Mouse (Mus musculus): ENCODE measurements around the gene Aven. TPM values are rescaled to one million over a fixed set of nuclear protein-coding genes. Genes with fewer than 3 reads are reported as not detected.
"Not testable (repeated sequence)": the region's sequence is repeated elsewhere in the genome, so short reads cannot be mapped to it uniquely, and the experiment has no call there.

Gene Aven
- polyA plus RNA-seq (2016; fragmentation: Nextera tagmentation; extraction: Ambion mirVana): 6.5 and 7.9 TPM in 2 replicates

- under 1% methylated on average over 51 of the region's 87 CpGs for WGBS
- Histone ChIP-seq H3K4me2 (replicated peaks) (peak within 1 kb of the TSS; percentile 70), H3K4me3 (peak within 1 kb of the TSS; percentile 72), H3K9me3 (replicated peaks) (no peaks in the 10 kb centered on the region), H3K4me1 (peaks cover 8% of the 10 kb centered on the region), H3K36me3 (no peaks in the 10 kb centered on the region), H3K27ac (peak within 1 kb of the TSS; percentile 96), H3K9ac (peak within 1 kb of the TSS; percentile 96), H3K27me3 (no peaks in the 10 kb centered on the region)
- ATAC-seq (ENCODE audit: low FRiP score): peak; percentile 97
Observed at GRCm38 (mm10) chr2:112492856-112493538, at the start of gene Aven. Gene Aven, plus strand, starts transcription at chr2:112492964.

GRCm38 (mm10) chr2:112443491-112443890, 49.3 kb upstream of the Aven start:
- Histone ChIP-seq H3K4me3 (no peak overlapping the region), H3K36me3 (no peaks in the 10 kb centered on the region), H3K27me3 (no peaks in the 10 kb centered on the region), H3K27ac (no peak overlapping the region), H3K4me2 (replicated peaks) (no peak overlapping the region), H3K9me3 (replicated peaks) (no peaks in the 10 kb centered on the region), H3K9ac (no peak overlapping the region), H3K4me1 (no peaks in the 10 kb centered on the region)
- no peak for ATAC-seq (ENCODE audit: low FRiP score)
- 74% methylated on average over 2 of the region's 2 CpGs for WGBS

- no peak for ATAC-seq (ENCODE audit: low FRiP score)
- no peaks in the 10 kb centered on the region for H3K27me3 ChIP-seq
- H3K9ac ChIP-seq: no peak overlapping the region
- H3K9me3 ChIP-seq (replicated peaks): no peaks in the 10 kb centered on the region
- no peaks in the 10 kb centered on the region for H3K4me1 ChIP-seq
- H3K36me3 ChIP-seq: no peaks in the 10 kb centered on the region
- no peak overlapping the region for H3K27ac ChIP-seq
- no peak overlapping the region for H3K4me3 ChIP-seq
- H3K4me2 ChIP-seq (replicated peaks): no peak overlapping the region
Observed at GRCm38 (mm10) chr2:112445511-112445910, 47.3 kb upstream of the Aven start.

- H3K36me3 ChIP-seq; H3K4me3 ChIP-seq; H3K9ac ChIP-seq; H3K27ac ChIP-seq; H3K4me1 ChIP-seq; ATAC-seq (ENCODE audit: low FRiP score); H3K4me2 ChIP-seq (replicated peaks); H3K9me3 ChIP-seq (replicated peaks); H3K27me3 ChIP-seq: not testable (repeated sequence)
- WGBS: 77% methylated on average over 4 of the region's 4 CpGs
Observed at GRCm38 (mm10) chr2:112448046-112448445, 44.7 kb upstream of the Aven start.

- H3K4me2 ChIP-seq (replicated peaks): no peak overlapping the region
- H3K36me3 ChIP-seq: no peaks in the 10 kb centered on the region
- no peak for ATAC-seq (ENCODE audit: low FRiP score)
- no peaks in the 10 kb centered on the region for H3K4me1 ChIP-seq
- no peak overlapping the region for H3K27ac ChIP-seq
- H3K9me3 ChIP-seq (replicated peaks): no peaks in the 10 kb centered on the region
- H3K9ac ChIP-seq: no peak overlapping the region
- H3K4me3 ChIP-seq: no peak overlapping the region
- H3K27me3 ChIP-seq: no peaks in the 10 kb centered on the region
Observed at GRCm38 (mm10) chr2:112448510-112449059, 44.2 kb upstream of the Aven start.

DNA sequence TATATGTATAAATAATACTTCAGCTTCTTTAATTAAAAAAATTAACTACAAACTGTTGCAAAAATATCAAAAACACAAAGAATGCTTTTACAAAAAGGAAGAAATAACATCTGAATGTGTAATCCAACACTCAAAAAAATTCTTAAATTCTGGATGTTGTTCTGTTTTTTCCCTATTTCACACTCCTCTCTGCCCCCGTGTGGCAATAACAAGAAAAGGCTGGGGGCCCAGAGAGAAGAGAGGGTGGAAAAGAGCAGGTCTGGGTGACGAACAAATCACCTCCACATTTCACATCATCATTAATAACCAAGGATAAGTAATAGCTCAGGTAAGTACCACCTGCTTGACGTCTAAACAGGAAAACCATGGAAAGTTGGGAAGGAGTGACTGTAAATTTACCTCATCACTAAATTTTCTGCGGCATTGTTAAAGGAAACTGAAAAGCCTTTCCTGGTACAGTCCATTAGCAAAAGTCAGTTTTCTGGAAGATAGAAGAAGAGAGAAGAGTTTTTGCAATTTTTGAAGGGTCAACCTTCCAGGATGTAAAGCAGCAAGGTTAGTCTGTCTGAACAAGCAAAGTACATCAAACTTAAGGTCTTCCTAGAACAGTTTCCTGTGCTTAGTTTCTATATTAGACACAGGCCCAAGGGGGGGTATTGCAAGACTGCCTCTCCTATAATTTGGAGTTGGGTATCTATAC, 43.0 kb upstream of the Aven start:
- H3K27me3 ChIP-seq: no peaks in the 10 kb centered on the region
- no peaks in the 10 kb centered on the region for H3K36me3 ChIP-seq
- no peak overlapping the region for H3K4me3 ChIP-seq
- H3K4me2 ChIP-seq (replicated peaks): no peak overlapping the region
- H3K4me1 ChIP-seq: 0 out of 2 replicates have a peak, but pooled peaks cover 3% of the 10 kb centered on the region
- H3K9ac ChIP-seq: no peak overlapping the region
- no peaks in the 10 kb centered on the region for H3K9me3 ChIP-seq (replicated peaks)
- WGBS: 37% methylated on average over 4 of the region's 4 CpGs
- no peak overlapping the region for H3K27ac ChIP-seq
- ATAC-seq (ENCODE audit: low FRiP score): no peak

DNA sequence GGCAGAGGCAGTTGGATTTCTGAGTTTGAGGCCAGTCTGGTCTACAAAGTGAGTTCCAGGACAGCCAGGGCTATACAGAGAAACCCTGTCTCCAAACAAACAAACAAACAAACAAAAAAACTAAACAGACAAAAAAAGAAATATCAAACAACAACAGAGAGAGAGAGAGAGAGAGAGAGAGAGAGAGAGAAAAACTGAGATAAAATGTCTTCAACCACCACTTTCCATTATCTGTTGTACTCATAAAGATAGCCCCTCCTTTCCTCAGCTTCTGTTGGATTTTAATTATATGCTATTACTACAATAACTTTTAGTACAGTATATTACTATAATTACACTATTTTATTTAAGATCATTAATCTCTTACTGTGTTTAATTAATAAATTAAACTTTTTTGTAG, 40.3 kb upstream of the Aven start:
- not testable (repeated sequence) for H3K4me3 ChIP-seq; H3K36me3 ChIP-seq; H3K9me3 ChIP-seq (replicated peaks); H3K27ac ChIP-seq; H3K27me3 ChIP-seq; H3K9ac ChIP-seq; H3K4me2 ChIP-seq (replicated peaks); ATAC-seq (ENCODE audit: low FRiP score)
- peaks cover 12% of the 10 kb centered on the region for H3K4me1 ChIP-seq

DNA sequence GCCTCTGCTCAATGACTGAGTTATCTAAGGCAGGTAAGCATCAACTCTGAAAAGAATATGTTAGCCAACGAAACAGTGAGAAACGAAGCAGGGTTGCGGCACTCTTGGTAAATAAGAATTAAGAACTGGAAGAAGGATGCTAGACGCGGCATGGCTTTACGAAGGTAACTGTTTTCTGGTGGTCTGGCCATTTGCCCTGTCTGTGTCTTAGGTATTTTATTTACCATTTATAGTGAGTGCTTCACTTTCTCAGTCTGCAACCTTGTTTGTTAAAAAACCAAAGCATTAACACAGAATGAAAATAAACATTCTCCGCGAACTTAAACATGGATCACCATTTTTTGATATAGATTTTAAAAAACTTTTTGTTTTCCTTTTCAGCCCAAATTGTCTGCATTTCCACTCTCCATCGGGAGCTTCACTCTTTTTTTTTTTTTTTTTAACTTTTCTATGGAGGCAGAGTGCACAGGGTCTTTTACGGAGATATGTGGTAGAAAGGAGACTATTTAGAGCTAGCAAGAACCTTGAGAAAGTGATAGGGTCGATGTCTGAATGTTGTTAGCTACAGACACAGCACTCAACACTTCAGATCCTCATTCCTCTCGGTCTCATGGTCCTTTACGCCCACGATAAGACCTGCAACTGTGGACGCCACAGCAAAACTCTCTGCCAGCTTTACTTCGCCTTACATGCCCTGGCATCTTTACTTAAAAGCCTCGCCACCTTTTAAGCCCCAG, 38.5 kb upstream of the Aven start:
- Histone ChIP-seq H3K9ac (peak overlapping the region; percentile 88), H3K36me3 (no peaks in the 10 kb centered on the region), H3K9me3 (replicated peaks) (no peaks in the 10 kb centered on the region), H3K27ac (peak overlapping the region; percentile 80), H3K4me2 (replicated peaks) (peak overlapping the region; percentile 80), H3K4me3 (peak overlapping the region; percentile 84), H3K27me3 (no peaks in the 10 kb centered on the region), H3K4me1 (peaks cover 12% of the 10 kb centered on the region)
- 32% methylated on average over 17 of the region's 17 CpGs for WGBS
- peak; percentile 69 for ATAC-seq (ENCODE audit: low FRiP score)

- ATAC-seq (ENCODE audit: low FRiP score): peak; percentile 97
- Histone ChIP-seq H3K36me3 (peaks cover 2% of the 10 kb centered on the region), H3K4me1 (peaks cover 12% of the 10 kb centered on the region), H3K27ac (peak within 1 kb of the TSS; percentile 80), H3K27me3 (no peaks in the 10 kb centered on the region), H3K9ac (peak within 1 kb of the TSS; percentile 88), H3K4me2 (replicated peaks) (peak within 1 kb of the TSS; percentile 80), H3K4me3 (peak within 1 kb of the TSS; percentile 84), H3K9me3 (replicated peaks) (no peaks in the 10 kb centered on the region)
- WGBS: under 1% methylated on average over 49 of the region's 49 CpGs
Observed at GRCm38 (mm10) chr2:112454862-112455564, 37.8 kb upstream of the Aven start, which contains the start of gene Emc7. Gene Emc7, plus strand, starts transcription at chr2:112454997.

GRCm38 (mm10) chr2:112460557-112460956, 32.2 kb upstream of the Aven start:
- Histone ChIP-seq H3K9me3 (replicated peaks) (no peaks in the 10 kb centered on the region), H3K4me1 (peaks cover 8% of the 10 kb centered on the region), H3K36me3 (peaks cover 24% of the 10 kb centered on the region), H3K27ac (no peak overlapping the region), H3K4me3 (no peak overlapping the region), H3K27me3 (no peaks in the 10 kb centered on the region), H3K9ac (no peak overlapping the region), H3K4me2 (replicated peaks) (no peak overlapping the region)
- ATAC-seq (ENCODE audit: low FRiP score): no peak
- 92% methylated on average over 3 of the region's 3 CpGs for WGBS

- Histone ChIP-seq H3K36me3 (peaks cover 42% of the 10 kb centered on the region), H3K27ac (no peak overlapping the region), H3K27me3 (no peaks in the 10 kb centered on the region), H3K4me3 (no peak overlapping the region), H3K4me1 (no peaks in the 10 kb centered on the region), H3K9ac (no peak overlapping the region), H3K4me2 (replicated peaks) (no peak overlapping the region), H3K9me3 (replicated peaks) (no peaks in the 10 kb centered on the region)
- ATAC-seq (ENCODE audit: low FRiP score): no peak
Observed at GRCm38 (mm10) chr2:112469542-112469941, 23.2 kb upstream of the Aven start.

DNA sequence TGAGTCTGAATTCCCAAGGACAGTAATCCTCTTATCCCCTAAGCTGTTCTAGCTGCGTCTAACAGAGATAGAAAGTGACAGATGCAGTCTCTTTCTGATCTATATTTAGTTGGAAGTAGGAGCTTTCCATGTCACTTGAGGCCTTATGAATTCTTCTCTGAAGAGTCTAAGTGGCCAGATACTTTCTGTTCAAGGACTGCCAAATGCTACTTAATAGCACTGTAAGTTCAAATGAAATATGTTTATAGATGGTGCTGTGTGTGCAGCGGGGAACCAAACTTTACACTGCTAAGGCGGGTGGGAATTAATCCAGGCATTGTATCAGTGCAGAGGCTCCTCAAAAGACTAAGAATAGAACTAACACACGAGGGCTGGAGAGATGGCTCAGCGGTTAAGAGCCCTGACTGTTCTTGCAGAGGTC, 21.8 kb upstream of the Aven start:
- Histone ChIP-seq H3K36me3 (peaks cover 37% of the 10 kb centered on the region), H3K27me3 (no peaks in the 10 kb centered on the region), H3K27ac (no peak overlapping the region), H3K4me1 (no peaks in the 10 kb centered on the region), H3K4me3 (no peak overlapping the region), H3K9me3 (replicated peaks) (no peaks in the 10 kb centered on the region), H3K9ac (no peak overlapping the region), H3K4me2 (replicated peaks) (no peak overlapping the region)
- no peak for ATAC-seq (ENCODE audit: low FRiP score)
- 84% methylated on average over 5 of the region's 5 CpGs for WGBS
